Mouse (Mus musculus) spleen, adult 18-20 months (tissue): ENCODE data around the gene Pus10.
A peak's percentile ranks its signal among the peaks of the same experiment; 100 is the strongest.

Experiments used
- DNase-seq, 2 experiments: peaks; one replicate each; pipeline ENCODE4 v3.0.0; 2022; ENCODE audit warnings: mixed read lengths in 2 of 2

Pus10 gene

DNA sequence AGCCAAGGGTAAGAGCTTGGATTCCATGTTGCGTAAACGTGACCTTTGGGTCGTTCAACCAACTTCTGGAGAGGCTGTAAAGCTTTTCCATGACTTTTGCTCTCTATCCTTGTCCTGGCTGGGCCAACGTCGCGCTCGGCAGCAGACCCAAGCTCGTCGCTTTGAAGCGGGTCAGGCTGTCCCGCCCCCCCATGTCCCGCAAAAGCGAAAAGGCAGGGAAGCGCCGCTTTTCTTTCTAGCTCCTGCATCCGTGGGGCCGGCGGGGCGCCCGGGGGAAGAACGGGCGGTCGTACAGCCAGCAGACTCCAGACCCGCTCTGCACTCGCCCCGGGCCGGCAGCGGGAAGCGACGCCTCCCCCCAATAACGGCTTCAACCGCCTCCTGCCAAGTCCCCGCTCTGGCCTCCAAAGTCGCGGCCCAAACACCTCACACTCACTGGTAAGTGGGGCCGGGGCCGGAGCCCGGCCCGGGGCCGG lies at the start of gene Pus10:
TSS of gene Pus10 (plus strand) at position 364 of the 476 bp plus-strand sequence.
- no peak for DNase-seq

- no peak for DNase-seq
Measured at GRCm38 (mm10) chr11:23618995-23619394, 46.5 kb upstream of the Pus10 start.

GRCm38 (mm10) chr11:23630664-23631063 lies 34.8 kb upstream of the Pus10 start:
- no peak for DNase-seq

DNA sequence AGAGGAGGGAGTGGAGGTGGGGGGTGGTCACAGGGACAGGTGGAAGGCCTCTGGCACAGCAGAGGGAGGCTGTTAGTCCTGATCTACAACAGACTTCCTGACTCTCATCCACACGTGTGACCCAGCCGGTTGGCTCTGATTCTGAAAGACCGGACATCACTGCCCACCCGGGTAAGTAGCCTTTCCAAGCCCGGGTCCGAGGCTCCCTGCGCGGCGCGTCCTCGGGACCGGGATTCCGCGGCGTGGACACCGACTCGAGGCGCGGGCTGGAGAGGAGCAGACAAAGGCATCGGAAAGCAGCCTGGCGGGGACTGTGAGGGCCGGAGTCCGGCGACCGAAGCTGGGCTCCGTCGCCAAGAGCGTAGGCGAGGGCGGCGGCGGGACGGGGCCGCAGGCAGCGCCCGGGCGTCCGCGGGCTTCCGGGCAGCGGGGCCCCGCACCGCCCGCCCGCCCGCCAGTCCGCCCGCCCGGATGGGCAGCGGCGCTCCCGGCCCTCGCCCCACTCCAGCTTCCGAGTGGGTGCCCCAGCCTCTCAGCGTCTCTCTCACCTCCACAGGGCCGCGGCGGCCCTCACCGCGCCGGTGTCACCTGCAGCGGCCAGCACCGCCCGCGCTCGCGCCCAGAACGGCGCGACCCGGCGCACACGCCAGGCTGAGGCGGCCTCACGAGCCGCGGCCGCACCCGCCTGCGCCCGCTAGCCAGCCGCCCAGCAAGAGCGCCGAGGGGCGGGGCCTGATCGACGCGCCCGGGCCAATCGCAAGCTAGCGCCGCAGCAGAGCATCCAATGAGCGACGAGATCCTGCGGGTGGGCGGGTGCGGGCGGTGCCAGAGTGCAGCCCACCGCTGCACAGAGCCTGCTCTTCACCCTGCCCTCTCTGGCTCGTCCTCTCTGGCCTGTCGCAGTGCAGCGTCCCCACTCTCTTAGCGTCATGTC lies 32.3 kb upstream of the Pus10 start, which contains the start of gene 0610010F05Rik:
TSS of gene 0610010F05Rik (minus strand) at position 695 of the 934 bp plus-strand sequence.
- DNase-seq, result peak; percentile 72 to 73

GRCm38 (mm10) chr11:23633879-23634215 lies 31.6 kb upstream of the Pus10 start:
- DNase-seq, result no peak

DNA sequence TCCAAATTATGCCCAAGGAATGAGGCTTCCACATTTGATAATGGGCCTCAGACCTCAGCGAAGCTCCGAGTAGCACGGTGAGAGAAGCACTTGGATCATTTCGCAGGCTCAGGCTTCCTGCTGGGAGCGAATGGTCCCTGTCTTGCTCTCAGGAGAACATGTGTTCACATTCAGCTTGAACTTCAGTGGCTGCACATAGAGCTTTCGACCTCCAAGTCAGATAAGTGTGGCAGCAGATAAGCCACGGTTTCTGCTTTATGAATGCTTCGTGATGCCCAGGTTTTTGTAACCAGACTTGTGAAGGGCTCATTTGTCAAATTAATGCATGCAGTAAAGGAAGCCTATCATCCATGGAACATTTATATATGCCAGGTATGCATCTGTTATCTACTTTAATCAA lies 30.9 kb upstream of the Pus10 start:
- DNase-seq, result no peak

GRCm38 (mm10) chr11:23647431-23647830 lies 18.0 kb upstream of the Pus10 start:
- DNase-seq, result no peak

- DNase-seq, result no peak
Measured at GRCm38 (mm10) chr11:23647835-23648234, 17.6 kb upstream of the Pus10 start.

- no peak for DNase-seq
Measured at GRCm38 (mm10) chr11:23653666-23654065, 11.8 kb upstream of the Pus10 start.

DNA sequence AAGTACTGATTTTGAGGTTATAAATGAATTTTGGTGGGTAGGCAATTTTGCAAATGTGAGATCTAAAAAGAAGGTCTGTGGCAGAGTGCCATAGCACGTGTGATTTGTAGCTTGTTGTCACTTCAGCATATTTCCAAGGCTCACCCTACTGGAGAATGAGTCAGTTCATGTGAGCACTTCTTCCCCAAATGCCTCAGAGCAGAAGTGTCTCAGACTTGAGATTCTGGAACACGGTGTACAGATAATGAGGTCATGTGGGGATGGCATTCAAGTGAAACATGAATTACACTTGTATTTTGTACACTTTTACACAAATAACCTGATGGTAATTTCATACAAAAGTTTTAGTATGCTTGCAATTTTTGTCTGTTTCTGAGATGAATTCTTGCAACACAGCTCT lies 7.7 kb upstream of the Pus10 start:
- no peak for DNase-seq

DNA sequence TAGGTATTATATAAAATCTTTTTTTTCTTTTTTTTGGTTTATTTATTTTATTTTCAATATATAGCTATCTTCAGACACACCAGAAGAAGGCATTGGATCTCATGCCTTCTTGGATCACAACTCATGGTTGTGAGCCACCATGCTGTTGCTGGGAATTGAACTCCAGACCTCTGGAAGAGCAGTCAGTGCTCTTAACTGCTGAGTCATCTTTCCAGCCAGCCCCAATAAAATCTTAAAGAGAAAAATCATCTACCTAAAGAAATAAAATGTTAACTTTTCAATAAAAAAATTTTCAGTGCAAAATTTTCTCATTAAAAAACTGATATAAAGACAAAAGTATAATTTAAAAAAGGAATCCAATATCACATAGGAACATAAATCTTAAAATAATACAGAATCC lies 1.2 kb upstream of the Pus10 start:
- DNase-seq, result no peak

GRCm38 (mm10) chr11:23665798-23666501 lies 476 bp downstream of the Pus10 start, which contains the start of gene Pex13:
Gene Pex13, minus strand, starts transcription at chr11:23665959.
- peak; percentile 83 to 89 for DNase-seq

GRCm38 (mm10) chr11:23666526-23666925 lies 1.1 kb downstream of the Pus10 start:
- no peak for DNase-seq

DNA sequence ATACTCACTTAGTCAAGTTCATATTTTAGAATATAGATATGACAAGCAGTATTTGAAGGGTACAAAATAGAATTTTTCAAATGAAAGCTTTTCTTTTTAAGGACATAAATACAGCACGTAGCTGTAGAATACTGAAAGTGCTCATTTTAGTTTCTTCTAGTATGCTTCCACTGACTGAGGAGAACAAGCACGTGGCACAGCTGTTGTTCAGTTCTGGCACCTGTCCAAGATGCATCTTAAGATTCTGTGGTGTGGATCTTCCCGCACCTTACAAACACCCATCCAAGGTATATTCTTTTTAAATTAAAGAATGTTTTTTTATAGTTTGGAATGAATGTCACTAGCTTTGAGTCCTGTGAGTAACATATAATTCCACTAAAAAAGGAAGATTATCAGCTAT lies 1.7 kb downstream of the Pus10 start:
- no peak for DNase-seq

GRCm38 (mm10) chr11:23672256-23672749 lies 6.8 kb downstream of the Pus10 start:
- no peak for DNase-seq

GRCm38 (mm10) chr11:23676100-23676499 lies 10.6 kb downstream of the Pus10 start:
- no peak for DNase-seq

GRCm38 (mm10) chr11:23679044-23679642 lies 13.7 kb downstream of the Pus10 start:
- DNase-seq, result peak in 1 of 2 experiments; percentile 69

GRCm38 (mm10) chr11:23680435-23680950 lies 15.0 kb downstream of the Pus10 start:
- no peak for DNase-seq

- DNase-seq, result no peak
Measured at GRCm38 (mm10) chr11:23682561-23682960, 17.1 kb downstream of the Pus10 start.

DNA sequence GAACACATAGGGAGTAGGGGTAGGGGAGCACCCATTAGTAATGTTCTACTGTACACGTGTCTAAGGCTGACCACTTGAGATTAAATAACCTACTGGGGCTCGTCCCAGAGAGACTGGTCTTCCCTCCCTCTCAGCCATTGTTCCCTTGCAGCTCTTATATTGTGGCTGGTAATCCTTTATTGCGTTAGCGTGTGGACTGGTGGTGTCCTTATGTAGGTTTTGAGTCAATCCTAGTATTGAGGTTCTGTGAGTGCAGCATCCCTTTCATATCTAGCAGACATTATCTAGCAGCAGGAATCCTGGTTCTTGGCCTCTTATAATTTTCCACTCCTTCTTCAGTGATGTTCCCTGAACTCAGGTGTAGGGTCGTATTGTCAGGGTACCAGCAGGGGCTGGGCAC lies 21.2 kb downstream of the Pus10 start:
- no peak for DNase-seq

GRCm38 (mm10) chr11:23688060-23688459 lies 22.6 kb downstream of the Pus10 start:
- DNase-seq, result no peak

- no peak for DNase-seq
Measured at GRCm38 (mm10) chr11:23693286-23693685, 27.8 kb downstream of the Pus10 start.

DNA sequence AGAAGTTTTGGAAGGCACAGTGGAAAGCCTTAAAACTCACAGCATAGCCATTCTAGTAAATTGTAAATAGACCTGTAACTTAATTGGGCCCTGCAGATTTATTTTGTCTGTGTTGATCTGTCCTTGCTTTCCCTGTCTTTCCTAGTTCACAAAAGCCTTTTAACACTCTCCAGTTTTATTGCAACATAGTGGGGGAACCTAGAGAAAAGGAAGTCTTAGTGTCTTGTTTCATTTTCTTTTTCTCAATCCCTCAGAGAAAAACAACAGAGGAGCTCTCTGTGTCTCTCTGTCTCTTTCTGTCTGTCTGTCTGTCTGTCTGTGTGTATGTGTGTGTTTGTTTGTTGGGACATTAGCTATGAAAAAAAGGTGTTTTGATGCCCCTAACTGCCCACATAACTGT lies 30.4 kb downstream of the Pus10 start:
- DNase-seq, result no peak
